Mouse (Mus musculus): ENCODE data around the gene Pappa.

- TF ChIP-seq CTCF (IDR thresholded peaks at IDR 0.05; ENCODE audit: insufficient read depth, low read depth, low read length): no peak
- no peak for TF ChIP-seq POLR2A (IDR thresholded peaks at IDR 0.05; ENCODE audit: insufficient read depth, low read depth, low read length)
These were observed 171.8 kb downstream of the Pappa start for GRCm38 (mm10) chr4:65295741-65296140.
